Comparison of ENCODE assay signal across 27 mouse cellular contexts in the genomic region with DNA sequence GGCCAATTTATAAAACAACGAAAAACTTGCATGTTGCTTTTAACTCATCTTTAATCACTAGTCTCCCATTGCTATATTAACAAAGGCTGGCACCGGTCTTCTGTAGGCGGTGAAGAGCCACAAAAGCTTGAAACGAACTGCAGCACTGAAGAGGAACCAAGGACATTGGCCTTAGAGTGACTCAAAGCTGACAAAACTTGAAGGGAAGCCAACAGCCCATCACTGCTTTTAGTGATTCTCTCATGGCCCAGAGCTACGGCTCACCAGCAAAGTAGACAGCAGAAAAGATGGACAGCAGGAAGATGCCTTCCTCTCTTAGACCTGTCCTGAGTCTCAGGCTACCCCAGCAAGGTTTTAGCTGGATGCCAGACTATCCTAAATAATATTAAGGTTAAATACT. TPM values are rescaled to one million over a fixed set of nuclear protein-coding genes. Genes with fewer than 3 reads are reported as not detected.
DNase-seq lines count a peak whose midpoint lies in the region; ATAC-seq lines count a peak whose summit lies in the region.
"Had no signal": no experiment of that assay in that cellular context is flagged by ENCODE, and none has a peak within 500 bp of the region (broad histone marks: within the 10 kb centered on the region; RNA-seq: fewer than 3 reads in every experiment).

No protein-coding gene starts in this region.

- ATAC-seq in midbrain, embryonic 11.5 days (ENCODE audit: low FRiP score): no peak
- no peak for ATAC-seq in midbrain, embryonic 14.5 days (ENCODE audit: low FRiP score, low TSS enrichment)
- ATAC-seq: forebrain, embryonic 14.5 days; forebrain, postnatal 0 days; intestine, postnatal 0 days had no signal

- no peak overlapping the region for H3K4me3 ChIP-seq in midbrain, embryonic 11.5 days (ENCODE audit: low read depth, low read length)
- H3K4me3 ChIP-seq in midbrain, embryonic 14.5 days (replicated peaks; ENCODE audit: low read depth, low read length): no peak overlapping the region
- H3K4me3 ChIP-seq: embryonic facial prominence, embryonic 12.5 days; embryonic facial prominence, embryonic 15.5 days; hindbrain, embryonic 12.5 days; hindbrain, embryonic 15.5 days had no signal

- 92% methylated on average over 5 of the region's 5 CpGs for WGBS in midbrain, embryonic 11.5 days
- WGBS in midbrain, embryonic 14.5 days: 92% methylated on average over 5 of the region's 5 CpGs

- H3K27ac ChIP-seq in midbrain, embryonic 11.5 days (ENCODE audit: low read depth, low read length): no peak overlapping the region
- H3K27ac ChIP-seq in midbrain, embryonic 14.5 days (replicated peaks; ENCODE audit: low read depth, low read length): no peak overlapping the region
- H3K27ac ChIP-seq: embryonic facial prominence, embryonic 12.5 days; embryonic facial prominence, embryonic 15.5 days; hindbrain, embryonic 12.5 days; hindbrain, embryonic 15.5 days had no signal

- no peaks in the 10 kb centered on the region for H3K27me3 ChIP-seq in midbrain, embryonic 11.5 days (ENCODE audit: control insufficient read depth, insufficient read depth, low read length)
- H3K27me3 ChIP-seq in midbrain, embryonic 14.5 days (ENCODE audit: control insufficient read depth, insufficient read depth, low read length): no peaks in the 10 kb centered on the region
- H3K27me3 ChIP-seq: CH12.LX; embryonic facial prominence, embryonic 12.5 days; embryonic facial prominence, embryonic 15.5 days; hindbrain, embryonic 12.5 days; hindbrain, embryonic 15.5 days had no signal

- no peaks in the 10 kb centered on the region for H3K36me3 ChIP-seq in midbrain, embryonic 11.5 days (ENCODE audit: control insufficient read depth, insufficient read depth, low read length)
- H3K36me3 ChIP-seq in midbrain, embryonic 14.5 days (ENCODE audit: control insufficient read depth, insufficient read depth, low read length): no peaks in the 10 kb centered on the region
- H3K36me3 ChIP-seq: embryonic facial prominence, embryonic 12.5 days; embryonic facial prominence, embryonic 15.5 days; G1E; hindbrain, embryonic 12.5 days; hindbrain, embryonic 15.5 days had no signal

- peak; percentile 53 to 77 for DNase-seq in adrenal gland, adult (ENCODE audit: inconsistent age in 2 of 2, low spot score in 1 of 2)
- DNase-seq in adrenal gland, adult 18-20 months (ENCODE audit: low spot score in 2 of 2): no peak
- DNase-seq in adrenal gland, postnatal 14 days: peak; percentile 51
- no peak for DNase-seq in adrenal gland, postnatal 4 days (ENCODE audit: low spot score in 2 of 2)
- peak; percentile 65 for DNase-seq in midbrain, embryonic 11.5 days (ENCODE audit: low spot score, missing footprints)
- DNase-seq in midbrain, embryonic 14.5 days: no peak
- peak; percentile 26 for DNase-seq in brain, adult 2 months (ENCODE audit: low read depth, low spot score)
- no peak for DNase-seq in left cerebral cortex, postnatal 36 days (ENCODE audit: low spot score in 2 of 2)
- DNase-seq: B cell, adult 2 months; cerebellum, adult 11 months; cerebellum, adult 2 months; cerebellum, adult 9-11 months; cerebellum, postnatal 25 days; forebrain, postnatal 0 days; gastrocnemius, postnatal 10 days; gastrocnemius, postnatal 36 days; heart, adult 11 months; kidney, adult 2 months had no signal

- intact Hi-C loops in left cerebral cortex, postnatal 36 days (cut with DNase I): no loop called here

- H3K4me2 ChIP-seq in midbrain, embryonic 11.5 days: no peak overlapping the region
- H3K4me2 ChIP-seq in midbrain, embryonic 14.5 days (ENCODE audit: low read length): no peak overlapping the region
- H3K4me2 ChIP-seq: embryonic facial prominence, embryonic 12.5 days; embryonic facial prominence, embryonic 15.5 days; heart, embryonic 11.5 days; hindbrain, embryonic 12.5 days; hindbrain, embryonic 15.5 days had no signal

- H3K9ac ChIP-seq in midbrain, embryonic 11.5 days (ENCODE audit: low read length): no peak overlapping the region
- H3K9ac ChIP-seq in midbrain, embryonic 14.5 days (replicated peaks; ENCODE audit: low read length): no peak overlapping the region
- H3K9ac ChIP-seq: embryonic facial prominence, embryonic 12.5 days; embryonic facial prominence, embryonic 15.5 days; forebrain, postnatal 0 days; hindbrain, embryonic 12.5 days; hindbrain, embryonic 15.5 days had no signal

- H3K4me1 ChIP-seq in midbrain, embryonic 11.5 days (ENCODE audit: control insufficient read depth, insufficient read depth, low read length): 0 out of 2 replicates have a peak, but pooled peaks cover 4% of the 10 kb centered on the region
- H3K4me1 ChIP-seq in midbrain, embryonic 14.5 days (ENCODE audit: control insufficient read depth, insufficient read depth, low read length): 0 out of 2 replicates have a peak, but pooled peaks cover 5% of the 10 kb centered on the region

- no peaks in the 10 kb centered on the region for H3K9me3 ChIP-seq in midbrain, embryonic 11.5 days (ENCODE audit: control insufficient read depth, low read length)
- H3K9me3 ChIP-seq in midbrain, embryonic 14.5 days (ENCODE audit: control insufficient read depth, low read length): no peaks in the 10 kb centered on the region
- H3K9me3 ChIP-seq: embryonic facial prominence, embryonic 12.5 days; embryonic facial prominence, embryonic 15.5 days; hindbrain, embryonic 15.5 days had no signal

RNA-seq across cellular contexts. Expression of gene Alox5ap, which starts 22.1 kb away (rescaled TPM):
- 10 to 100 TPM; 22.0 to 26.3 TPM for total RNA-seq in adrenal gland, adult 18-20 months (2021)
- 7.8 and 17.6 TPM in 2 replicates for total RNA-seq in adrenal gland, postnatal 14 days (2021)
- 10 to 100 TPM in 1 of 2 experiments, 1 to 10 TPM in 1; 9.6 to 12.8 TPM for total RNA-seq in adrenal gland, postnatal 4 days (2021)
- 6.3 and 9.3 TPM in 2 replicates for polyA plus RNA-seq in midbrain, embryonic 11.5 days (2014; fragmentation: Nextera tagmentation; extraction: Ambion mirVana)
- 10.9 and 12.2 TPM in 2 replicates for polyA plus RNA-seq in midbrain, embryonic 14.5 days (2014; fragmentation: Nextera tagmentation; extraction: Ambion mirVana)
- total RNA-seq in left cerebral cortex, postnatal 36 days (2021): 10 to 100 TPM; 12.5 to 14.2 TPM

RNA-seq across cellular contexts. Expression of gene Hmgb1, which starts 58.2 kb away (rescaled TPM):
- 100 to 1,000 TPM; 113 to 157 TPM for total RNA-seq in adrenal gland, adult 18-20 months (2021)
- total RNA-seq in adrenal gland, postnatal 14 days (2021): 199 and 236 TPM in 2 replicates
- total RNA-seq in adrenal gland, postnatal 4 days (2021): 100 to 1,000 TPM; 314 to 324 TPM
- 1,896 and 1,979 TPM in 2 replicates for polyA plus RNA-seq in midbrain, embryonic 11.5 days (2014; fragmentation: Nextera tagmentation; extraction: Ambion mirVana)
- 869 and 947 TPM in 2 replicates for polyA plus RNA-seq in midbrain, embryonic 14.5 days (2014; fragmentation: Nextera tagmentation; extraction: Ambion mirVana)
- total RNA-seq in left cerebral cortex, postnatal 36 days (2021): 100 to 1,000 TPM; 122 to 123 TPM

RNA-seq across cellular contexts. Expression of gene Uspl1, which starts 58.3 kb away (rescaled TPM):
- 10 to 100 TPM; 42.6 to 44.0 TPM for total RNA-seq in adrenal gland, adult 18-20 months (2021)
- 27.8 and 30.3 TPM in 2 replicates for total RNA-seq in adrenal gland, postnatal 14 days (2021)
- 10 to 100 TPM; 38.9 to 39.9 TPM for total RNA-seq in adrenal gland, postnatal 4 days (2021)
- polyA plus RNA-seq in midbrain, embryonic 11.5 days (2014; fragmentation: Nextera tagmentation; extraction: Ambion mirVana): 81.3 and 83.3 TPM in 2 replicates
- 61.4 and 65.1 TPM in 2 replicates for polyA plus RNA-seq in midbrain, embryonic 14.5 days (2014; fragmentation: Nextera tagmentation; extraction: Ambion mirVana)
- total RNA-seq in left cerebral cortex, postnatal 36 days (2021): 10 to 100 TPM; 38.5 to 43.6 TPM

Comparison
In these comparisons a context has a peak if more than half of its experiments do, and no peak if none do; other contexts are left out.
1. DNase-seq: peak in adrenal gland, adult (2 of 2), adrenal gland, postnatal 14 days (single experiment), midbrain, embryonic 11.5 days (single experiment) and brain, adult 2 months (single experiment); none in adrenal gland, adult 18-20 months (0 of 2), adrenal gland, postnatal 4 days (0 of 2), midbrain, embryonic 14.5 days (single experiment) and left cerebral cortex, postnatal 36 days (0 of 2).